22 mouse cellular contexts compared by ENCODE assay signal in the genomic region with DNA sequence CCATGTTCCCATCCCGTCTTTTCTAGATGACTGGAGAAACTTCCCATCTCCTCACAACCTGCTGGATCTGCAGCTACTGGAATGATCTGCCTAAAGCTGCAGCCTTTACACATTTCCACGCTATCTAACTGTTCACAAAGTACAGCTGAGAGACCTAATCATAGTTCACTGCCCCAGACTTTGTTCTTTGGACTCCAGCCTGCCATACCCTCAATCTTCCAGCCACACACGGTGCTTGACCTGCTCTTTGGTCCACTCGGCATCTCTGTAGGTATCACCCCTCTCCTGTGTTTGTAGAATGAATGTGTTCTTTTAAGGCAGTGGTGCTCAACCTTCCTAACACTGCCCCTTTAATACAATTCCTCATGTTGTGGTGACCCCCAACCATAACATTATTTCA.
DNase-seq lines count a peak whose midpoint lies in the region; ATAC-seq and TF ChIP-seq lines count a peak whose summit lies in the region.
"Had no signal": no experiment of that assay in that cellular context is flagged by ENCODE, and none has a peak within 500 bp of the region (broad histone marks: within the 10 kb centered on the region; RNA-seq: fewer than 3 reads in every experiment).

No protein-coding gene starts in this region.

- 50% methylated on average over 4 of the region's 4 CpGs for WGBS in intestine, postnatal 0 days
- 80% methylated on average over 4 of the region's 4 CpGs for WGBS in intestine, embryonic 16.5 days
- WGBS in kidney, adult 2 months: 55% methylated on average over 4 of the region's 4 CpGs
- WGBS in kidney, embryonic 16.5 days: 88% methylated on average over 4 of the region's 4 CpGs
- WGBS in stomach, postnatal 0 days: 81% methylated on average over 4 of the region's 4 CpGs
- 89% methylated on average over 4 of the region's 4 CpGs for WGBS in midbrain, embryonic 10.5 days

- peak; percentile 83 for DNase-seq in kidney, adult 2 months
- peak; percentile 39 for DNase-seq in kidney, postnatal 14 days
- no peak for DNase-seq in stomach, postnatal 0 days (ENCODE audit: low spot score)
- no peak for DNase-seq in midbrain, embryonic 10.5 days (ENCODE audit: low spot score)
- DNase-seq: adrenal gland, postnatal 10 days; adrenal gland, postnatal 36 days; cerebellum, adult 18-20 months; cerebellum, adult 9-10 months; cerebellum, postnatal 14 days; forebrain, postnatal 0 days; gastrocnemius, adult 2 months; gastrocnemius, postnatal 14 days; heart, adult 11 months had no signal

- no peak for TF ChIP-seq CTCF in intestine, postnatal 0 days (IDR thresholded peaks at IDR 0.05; ENCODE audit: low read depth)
- no peak for TF ChIP-seq CTCF in kidney, adult 2 months (conservative IDR thresholded peaks at IDR 0.05; ENCODE audit: insufficient read depth, insufficient read length, low read depth, low read length)
- TF ChIP-seq CTCF in stomach, postnatal 0 days (IDR thresholded peaks at IDR 0.05; ENCODE audit: low read depth): no peak

- no peaks in the 10 kb centered on the region for H3K9me3 ChIP-seq in intestine, postnatal 0 days (ENCODE audit: control insufficient read depth)
- no peaks in the 10 kb centered on the region for H3K9me3 ChIP-seq in intestine, embryonic 16.5 days (ENCODE audit: control insufficient read depth, low read length)
- H3K9me3 ChIP-seq in kidney, embryonic 16.5 days (ENCODE audit: low read length): no peaks in the 10 kb centered on the region
- H3K9me3 ChIP-seq in stomach, postnatal 0 days (ENCODE audit: control insufficient read depth, low read length): no peaks in the 10 kb centered on the region
- no peaks in the 10 kb centered on the region for H3K9me3 ChIP-seq in midbrain, embryonic 10.5 days (replicated peaks)
- H3K9me3 ChIP-seq: embryonic facial prominence, embryonic 12.5 days; embryonic facial prominence, embryonic 15.5 days; hindbrain, embryonic 12.5 days had no signal

- TF ChIP-seq EP300 in stomach, postnatal 0 days (optimal IDR thresholded peaks at IDR 0.05): no peak

- no peak overlapping the region for H3K9ac ChIP-seq in intestine, postnatal 0 days (ENCODE audit: low read depth, low read length)
- no peak overlapping the region for H3K9ac ChIP-seq in intestine, embryonic 16.5 days (ENCODE audit: low read depth, low read length)
- H3K9ac ChIP-seq in kidney, embryonic 16.5 days (replicated peaks; ENCODE audit: low read length): no peak overlapping the region
- no peak overlapping the region for H3K9ac ChIP-seq in stomach, postnatal 0 days (ENCODE audit: low read length)
- H3K9ac ChIP-seq: embryonic facial prominence, embryonic 12.5 days; embryonic facial prominence, embryonic 15.5 days; forebrain, postnatal 0 days; hindbrain, embryonic 12.5 days had no signal

- H3K36me3 ChIP-seq in intestine, postnatal 0 days (ENCODE audit: control insufficient read depth, insufficient read depth): no peaks in the 10 kb centered on the region
- no peaks in the 10 kb centered on the region for H3K36me3 ChIP-seq in intestine, embryonic 16.5 days (ENCODE audit: control insufficient read depth, insufficient read depth, low read length)
- H3K36me3 ChIP-seq in kidney, adult 2 months (ENCODE audit: control insufficient read depth, insufficient read depth, low read length): no peaks in the 10 kb centered on the region
- no peaks in the 10 kb centered on the region for H3K36me3 ChIP-seq in kidney, embryonic 16.5 days (ENCODE audit: insufficient read depth, low read length)
- no peaks in the 10 kb centered on the region for H3K36me3 ChIP-seq in stomach, postnatal 0 days (ENCODE audit: control insufficient read depth, insufficient read depth, low read length)
- no peaks in the 10 kb centered on the region for H3K36me3 ChIP-seq in midbrain, embryonic 10.5 days
- H3K36me3 ChIP-seq: embryonic facial prominence, embryonic 12.5 days; embryonic facial prominence, embryonic 15.5 days; hindbrain, embryonic 12.5 days had no signal

- H3K27me3 ChIP-seq in intestine, postnatal 0 days (replicated peaks; ENCODE audit: control insufficient read depth, insufficient read depth, low read length): no peaks in the 10 kb centered on the region
- no peaks in the 10 kb centered on the region for H3K27me3 ChIP-seq in intestine, embryonic 16.5 days (replicated peaks; ENCODE audit: control insufficient read depth, insufficient read depth, low read length)
- no peaks in the 10 kb centered on the region for H3K27me3 ChIP-seq in kidney, adult 2 months (replicated peaks; ENCODE audit: control insufficient read depth, insufficient read depth, low read length)
- H3K27me3 ChIP-seq in kidney, embryonic 16.5 days (ENCODE audit: insufficient read depth, low read length): no peaks in the 10 kb centered on the region
- no peaks in the 10 kb centered on the region for H3K27me3 ChIP-seq in stomach, postnatal 0 days (ENCODE audit: control insufficient read depth, insufficient read depth, low read length)
- H3K27me3 ChIP-seq in midbrain, embryonic 10.5 days (ENCODE audit: low read depth, poor library complexity, severe bottlenecking): no peaks in the 10 kb centered on the region
- H3K27me3 ChIP-seq: embryonic facial prominence, embryonic 12.5 days; embryonic facial prominence, embryonic 15.5 days; hindbrain, embryonic 12.5 days had no signal

- no peak overlapping the region for H3K4me3 ChIP-seq in intestine, postnatal 0 days (ENCODE audit: low read depth, low read length)
- no peak overlapping the region for H3K4me3 ChIP-seq in intestine, embryonic 16.5 days (ENCODE audit: low read length)
- no peak overlapping the region for H3K4me3 ChIP-seq in kidney, adult 2 months (ENCODE audit: insufficient read depth, low read depth, low read length)
- H3K4me3 ChIP-seq in kidney, embryonic 16.5 days (ENCODE audit: low read length): no peak overlapping the region
- H3K4me3 ChIP-seq in stomach, postnatal 0 days (ENCODE audit: low read depth, low read length): no peak overlapping the region
- H3K4me3 ChIP-seq in midbrain, embryonic 10.5 days: no peak overlapping the region
- H3K4me3 ChIP-seq: embryonic facial prominence, embryonic 12.5 days; embryonic facial prominence, embryonic 15.5 days; gastrocnemius, adult 2 months; hindbrain, embryonic 12.5 days had no signal

- no peak for TF ChIP-seq POLR2A in kidney, adult 2 months (IDR thresholded peaks at IDR 0.05; ENCODE audit: low read depth, low read length)

- H3K27ac ChIP-seq in intestine, postnatal 0 days (ENCODE audit: low read depth, low read length): no peak overlapping the region
- H3K27ac ChIP-seq in intestine, embryonic 16.5 days (ENCODE audit: low read length): no peak overlapping the region
- H3K27ac ChIP-seq in kidney, adult 2 months (ENCODE audit: insufficient read depth, low read depth, low read length): peak overlapping the region; percentile 46; the same call in 1 of the 2 replicates
- no peak overlapping the region for H3K27ac ChIP-seq in kidney, embryonic 16.5 days (ENCODE audit: low read length)
- no peak overlapping the region for H3K27ac ChIP-seq in stomach, postnatal 0 days (replicated peaks)
- no peak overlapping the region for H3K27ac ChIP-seq in midbrain, embryonic 10.5 days (replicated peaks)
- H3K27ac ChIP-seq: embryonic facial prominence, embryonic 12.5 days; embryonic facial prominence, embryonic 15.5 days; gastrocnemius, adult 2 months; hindbrain, embryonic 12.5 days had no signal

- H3K4me1 ChIP-seq in intestine, postnatal 0 days (replicated peaks; ENCODE audit: control insufficient read depth, insufficient read depth, low read length): no peaks in the 10 kb centered on the region
- H3K4me1 ChIP-seq in intestine, embryonic 16.5 days (ENCODE audit: control insufficient read depth, insufficient read depth, low read length): no peaks in the 10 kb centered on the region
- H3K4me1 ChIP-seq in kidney, adult 2 months (ENCODE audit: control insufficient read depth, insufficient read depth, low read length): peaks cover 17% of the 10 kb centered on the region
- no peaks in the 10 kb centered on the region for H3K4me1 ChIP-seq in kidney, embryonic 16.5 days (ENCODE audit: insufficient read depth, low read length)
- H3K4me1 ChIP-seq in stomach, postnatal 0 days (replicated peaks; ENCODE audit: control insufficient read depth, insufficient read depth): no peaks in the 10 kb centered on the region
- H3K4me1 ChIP-seq in midbrain, embryonic 10.5 days: no peaks in the 10 kb centered on the region
- H3K4me1 ChIP-seq: embryonic facial prominence, embryonic 12.5 days; embryonic facial prominence, embryonic 15.5 days; hindbrain, embryonic 12.5 days had no signal

- H3K4me2 ChIP-seq in intestine, postnatal 0 days (replicated peaks; ENCODE audit: low read depth): no peak overlapping the region
- no peak overlapping the region for H3K4me2 ChIP-seq in intestine, embryonic 16.5 days (ENCODE audit: low read depth, low read length)
- H3K4me2 ChIP-seq in kidney, embryonic 16.5 days (replicated peaks; ENCODE audit: low read depth, low read length): no peak overlapping the region
- no peak overlapping the region for H3K4me2 ChIP-seq in stomach, postnatal 0 days (replicated peaks; ENCODE audit: low read depth)
- H3K4me2 ChIP-seq: embryonic facial prominence, embryonic 12.5 days; embryonic facial prominence, embryonic 15.5 days; heart, embryonic 11.5 days; hindbrain, embryonic 12.5 days had no signal

- peak; percentile 49; the same call in 1 of the 2 replicates for ATAC-seq in intestine, postnatal 0 days
- ATAC-seq in intestine, embryonic 16.5 days: no peak
- no peak for ATAC-seq in kidney, embryonic 16.5 days (ENCODE audit: low FRiP score, low TSS enrichment)
- ATAC-seq in stomach, postnatal 0 days (ENCODE audit: low FRiP score, low TSS enrichment): 0 out of 2 replicates have a peak, but pooled peaks have one; percentile 53
- ATAC-seq: activated CD4-positive, CD25-positive, alpha-beta regulatory T cell, adult 4 months; forebrain, embryonic 14.5 days; forebrain, postnatal 0 days had no signal

Comparison
In these comparisons a context has a peak if more than half of its experiments do, and no peak if none do; other contexts are left out.
1. ATAC-seq: peak in intestine, postnatal 0 days (single experiment) and stomach, postnatal 0 days (single experiment); none in intestine, embryonic 16.5 days (single experiment) and kidney, embryonic 16.5 days (single experiment).
2. DNase-seq: peak in kidney, adult 2 months (single experiment) and kidney, postnatal 14 days (single experiment); none in stomach, postnatal 0 days (single experiment) and midbrain, embryonic 10.5 days (single experiment).